ENCODE assay signal across 23 mouse cellular contexts in the genomic region with DNA sequence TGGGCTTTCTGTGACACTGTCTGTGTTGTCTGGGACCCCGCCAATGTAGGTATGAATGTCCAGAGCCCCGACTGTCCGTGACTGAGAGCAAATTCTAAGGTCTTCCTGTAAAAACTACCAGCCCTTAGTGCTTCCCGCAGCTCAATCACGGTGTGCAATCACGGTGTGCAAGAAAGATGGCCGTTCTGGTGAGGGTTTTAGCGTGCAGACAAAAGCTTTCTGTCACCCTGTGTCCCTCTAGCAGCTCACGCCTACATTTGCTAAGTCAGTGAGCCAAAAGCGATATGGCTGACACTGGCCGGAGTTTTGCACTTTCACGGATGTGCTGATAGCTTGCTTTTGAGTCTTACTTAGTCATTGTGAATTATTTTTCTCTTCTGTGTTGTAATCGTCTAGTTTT.
"Had no signal": no experiment of that assay in that cellular context is flagged by ENCODE, and none has a peak within 500 bp of the region (broad histone marks: within the 10 kb centered on the region; RNA-seq: fewer than 3 reads in every experiment).

No protein-coding gene starts in this region.

- DNase-seq: gastrocnemius, postnatal 14 days; gastrocnemius, postnatal 36 days; heart, adult 2 months; heart, postnatal 14 days; heart, postnatal 36 days; kidney, adult 18-20 months; kidney, adult 8-10 months; kidney, postnatal 10 days; kidney, postnatal 25 days; kidney, postnatal 4 days; left cerebral cortex, postnatal 4 days had no signal

- H3K9me3 ChIP-seq: heart, embryonic 13.5 days; heart, embryonic 15.5 days; hindbrain, embryonic 13.5 days; hindbrain, embryonic 15.5 days; intestine, embryonic 15.5 days; limb, embryonic 13.5 days; limb, embryonic 15.5 days; liver, embryonic 12.5 days had no signal

- H3K9ac ChIP-seq: heart, embryonic 13.5 days; heart, embryonic 15.5 days; hindbrain, embryonic 13.5 days; hindbrain, embryonic 15.5 days; intestine, embryonic 15.5 days; limb, embryonic 13.5 days; limb, embryonic 15.5 days; liver, embryonic 12.5 days; liver, embryonic 14.5 days had no signal

- H3K36me3 ChIP-seq: heart, embryonic 13.5 days; heart, embryonic 15.5 days; hindbrain, embryonic 13.5 days; hindbrain, embryonic 15.5 days; intestine, embryonic 15.5 days; limb, embryonic 13.5 days; limb, embryonic 15.5 days; liver, embryonic 12.5 days had no signal

- H3K4me1 ChIP-seq: heart, embryonic 15.5 days; hindbrain, embryonic 13.5 days; hindbrain, embryonic 15.5 days; intestine, embryonic 15.5 days; limb, embryonic 13.5 days; limb, embryonic 15.5 days; liver, embryonic 12.5 days had no signal

- H3K27me3 ChIP-seq: heart, embryonic 13.5 days; heart, embryonic 15.5 days; hindbrain, embryonic 13.5 days; hindbrain, embryonic 15.5 days; intestine, embryonic 15.5 days; limb, embryonic 13.5 days; limb, embryonic 15.5 days had no signal

- H3K27ac ChIP-seq: heart, adult 2 months; heart, embryonic 13.5 days; heart, embryonic 15.5 days; hindbrain, embryonic 13.5 days; hindbrain, embryonic 15.5 days; hindbrain, postnatal 0 days; intestine, embryonic 15.5 days; layer of hippocampus, adult 2 months; left cerebral cortex, adult 2 months; limb, embryonic 13.5 days; limb, embryonic 15.5 days; liver, embryonic 12.5 days; liver, embryonic 14.5 days had no signal

- H3K4me3 ChIP-seq: heart, adult 2 months; heart, embryonic 13.5 days; heart, embryonic 15.5 days; hindbrain, embryonic 13.5 days; hindbrain, embryonic 15.5 days; intestine, embryonic 15.5 days; layer of hippocampus, adult 2 months; left cerebral cortex, adult 2 months; limb, embryonic 13.5 days; limb, embryonic 15.5 days; liver, embryonic 12.5 days had no signal
